Mouse (Mus musculus): ENCODE results near the gene Dennd6a.

Dennd6a gene

GRCm38 (mm10) chr14:26663851-26664250 lies 90.2 kb downstream of the Dennd6a start:
- CTCF ChIA-PET = no interaction called here

GRCm38 (mm10) chr14:26667991-26668370 lies 94.3 kb downstream of the Dennd6a start:
- CTCF ChIA-PET = interaction anchor here in 1 of 4 experiments (1.1 kb wide), 1 partner anchor 199 kb away, joined by 3 read pairs; no protein-coding TSS in a partner anchor
- POLR2A ChIA-PET = interaction anchor here (0.8 to 7.1 kb wide), 17 partner anchors 11 to 303 kb away, joined by 3 to 84 read pairs (median 5); partner anchors contain the start of genes Appl1 (in 2 of the 4) and Slmap (in 2 of the 4)

More at GRCm38 (mm10) chr14:26663851-26664250, 90.2 kb downstream of the Dennd6a start:
- POLR2A ChIA-PET = interaction anchor here in 2 of 4 experiments (0.6 to 3.4 kb wide), 5 partner anchors 8 to 232 kb away, joined by 3 to 12 read pairs (median 4); no protein-coding TSS in a partner anchor

GRCm38 (mm10) chr14:26668371-26669291 lies 95.0 kb downstream of the Dennd6a start:
- POLR2A ChIA-PET = interaction anchor here (0.5 to 7.1 kb wide), 49 partner anchors 7 to 1441 kb away, joined by 3 to 84 read pairs (median 3); partner anchors contain the start of genes Appl1 (in 2 of the 4), Slmap (in 2 of the 4), Arf4 (in 1 of the 4) and Il17rd (in 1 of the 4)
- CTCF ChIA-PET = interaction anchor here in 3 of 4 experiments (0.5 to 1.4 kb wide), 6 partner anchors 13 to 361 kb away, joined by 3 to 8 read pairs (median 4); no protein-coding TSS in a partner anchor

GRCm38 (mm10) chr14:26669292-26670073 lies 95.8 kb downstream of the Dennd6a start, which contains the start of gene Pde12:
Gene Pde12 (minus strand): TSS chr14:26669883.
- CTCF ChIA-PET = interaction anchor here in 3 of 4 experiments (0.5 to 1.4 kb wide), 6 partner anchors 14 to 362 kb away, joined by 3 to 8 read pairs (median 3); no protein-coding TSS in a partner anchor

GRCm38 (mm10) chr14:26670964-26671363 lies 97.3 kb downstream of the Dennd6a start:
- ChIA-PET CTCF (no interaction called here), POLR2A (interaction anchor here in 2 of 4 experiments (0.8 to 7.1 kb wide), 8 partner anchors 10 to 397 kb away, joined by 3 to 84 read pairs (median 12); partner anchors contain the start of gene Arf4 (in 1 of the 2))

More at GRCm38 (mm10) chr14:26669292-26670073, 95.8 kb downstream of the Dennd6a start, which contains the start of gene Pde12:
- POLR2A ChIA-PET = interaction anchor here (0.5 to 7.1 kb wide), 52 partner anchors 8 to 1442 kb away, joined by 3 to 84 read pairs (median 3); partner anchors contain the start of genes Appl1 (in 2 of the 4), Slmap (in 2 of the 4), Arf4 (in 1 of the 4) and Il17rd (in 1 of the 4)

- POLR2A ChIA-PET = interaction anchor here in 2 of 4 experiments (0.6 to 7.1 kb wide), 7 partner anchors 11 to 1771 kb away, joined by 3 to 84 read pairs (median 5); no protein-coding TSS in a partner anchor
- CTCF ChIA-PET = interaction anchor here in 1 of 4 experiments (0.6 kb wide), 1 partner anchor 218 kb away, joined by 3 read pairs; no protein-coding TSS in a partner anchor
Measured at GRCm38 (mm10) chr14:26671870-26672615, 98.4 kb downstream of the Dennd6a start.

- ChIA-PET POLR2A (interaction anchor here in 2 of 4 experiments (0.9 to 2.5 kb wide), 15 partner anchors 11 to 435 kb away, joined by 3 to 9 read pairs (median 4); partner anchors contain the start of genes Slmap (in 2 of the 2) and Appl1 (in 1 of the 2)), CTCF (interaction anchor here in 2 of 4 experiments (1.0 to 1.9 kb wide), 7 partner anchors 11 to 355 kb away, joined by 3 to 7 read pairs (median 4); no protein-coding TSS in a partner anchor)
Measured at GRCm38 (mm10) chr14:26674476-26675169, 101.0 kb downstream of the Dennd6a start.

- ChIA-PET CTCF (interaction anchor here (0.6 to 1.9 kb wide), 17 partner anchors 11 to 354 kb away, joined by 3 to 7 read pairs (median 4); partner anchors contain the start of gene Slmap (in 1 of the 4)), POLR2A (interaction anchor here in 3 of 4 experiments (0.9 to 2.5 kb wide), 18 partner anchors 9 to 435 kb away, joined by 3 to 9 read pairs (median 4); partner anchors contain the start of genes Slmap (in 2 of the 3), Appl1 (in 1 of the 3) and Arf4 (in 1 of the 3))
Measured at GRCm38 (mm10) chr14:26675371-26675770, 101.7 kb downstream of the Dennd6a start.

- CTCF ChIA-PET = interaction anchor here (0.6 to 1.9 kb wide), 17 partner anchors 10 to 354 kb away, joined by 3 to 7 read pairs (median 4); partner anchors contain the start of gene Slmap (in 1 of the 4)
- POLR2A ChIA-PET = interaction anchor here in 3 of 4 experiments (0.6 to 2.5 kb wide), 20 partner anchors 8 to 434 kb away, joined by 3 to 9 read pairs (median 4); partner anchors contain the start of genes Slmap (in 2 of the 3), Appl1 (in 1 of the 3) and Arf4 (in 1 of the 3)
Measured at GRCm38 (mm10) chr14:26675791-26676190, 102.1 kb downstream of the Dennd6a start.
